Mouse (Mus musculus): ENCODE data around the gene Lrmda.

The Lrmda gene

GRCm38 (mm10) chr14:22949466-22949865 lies 930.0 kb downstream of the Lrmda start:
- no peak for DNase-seq (ENCODE audit: low spot score)

GRCm38 (mm10) chr14:22952981-22953380 lies 933.5 kb downstream of the Lrmda start:
- DNase-seq (ENCODE audit: low spot score) = no peak

- no peak for DNase-seq (ENCODE audit: low spot score)
Measured at GRCm38 (mm10) chr14:22960166-22960565, 940.7 kb downstream of the Lrmda start.

- no peak for DNase-seq (ENCODE audit: low spot score)
Measured at GRCm38 (mm10) chr14:22964796-22965660, 945.5 kb downstream of the Lrmda start.

- DNase-seq (ENCODE audit: low spot score) = no peak
Measured at GRCm38 (mm10) chr14:22968705-22969104, 949.2 kb downstream of the Lrmda start.

GRCm38 (mm10) chr14:22986736-22987135 lies 967.2 kb downstream of the Lrmda start:
- no peak for DNase-seq (ENCODE audit: low spot score)

GRCm38 (mm10) chr14:22988090-22988669 lies 968.7 kb downstream of the Lrmda start:
- no peak for DNase-seq (ENCODE audit: low spot score)

- peak; percentile 17 for DNase-seq (ENCODE audit: low spot score)
Measured at GRCm38 (mm10) chr14:22995184-22995935, 975.8 kb downstream of the Lrmda start.

GRCm38 (mm10) chr14:22998906-22999305 lies 979.4 kb downstream of the Lrmda start:
- DNase-seq (ENCODE audit: low spot score) = no peak

- no peak for DNase-seq (ENCODE audit: low spot score)
Measured at GRCm38 (mm10) chr14:23011989-23012388, 992.5 kb downstream of the Lrmda start.

GRCm38 (mm10) chr14:23014747-23015286 lies 995.3 kb downstream of the Lrmda start:
- peak; percentile 60 for DNase-seq (ENCODE audit: low spot score)

GRCm38 (mm10) chr14:23015321-23016067 lies 996.0 kb downstream of the Lrmda start:
- peak; percentile 41 for DNase-seq (ENCODE audit: low spot score)

GRCm38 (mm10) chr14:23016068-23016611 lies 996.6 kb downstream of the Lrmda start:
- no peak for DNase-seq (ENCODE audit: low spot score)

- DNase-seq (ENCODE audit: low spot score) = no peak
Measured at GRCm38 (mm10) chr14:23041002-23041401, 1021.5 kb downstream of the Lrmda start.

GRCm38 (mm10) chr14:23045322-23045721 lies 1025.8 kb downstream of the Lrmda start:
- no peak for DNase-seq (ENCODE audit: low spot score)

GRCm38 (mm10) chr14:23046330-23046729 lies 1026.8 kb downstream of the Lrmda start:
- DNase-seq (ENCODE audit: low spot score) = peak; percentile 89

- DNase-seq (ENCODE audit: low spot score) = peak; percentile 40
Measured at GRCm38 (mm10) chr14:23051441-23051840, 1031.9 kb downstream of the Lrmda start.

- DNase-seq (ENCODE audit: low spot score) = peak; percentile 8
Measured at GRCm38 (mm10) chr14:23052833-23053592, 1033.5 kb downstream of the Lrmda start.

- no peak for DNase-seq (ENCODE audit: low spot score)
Measured at GRCm38 (mm10) chr14:23057228-23057976, 1037.9 kb downstream of the Lrmda start.

- no peak for DNase-seq (ENCODE audit: low spot score)
Measured at GRCm38 (mm10) chr14:23057987-23058386, 1038.5 kb downstream of the Lrmda start.
